In the genomic region with DNA sequence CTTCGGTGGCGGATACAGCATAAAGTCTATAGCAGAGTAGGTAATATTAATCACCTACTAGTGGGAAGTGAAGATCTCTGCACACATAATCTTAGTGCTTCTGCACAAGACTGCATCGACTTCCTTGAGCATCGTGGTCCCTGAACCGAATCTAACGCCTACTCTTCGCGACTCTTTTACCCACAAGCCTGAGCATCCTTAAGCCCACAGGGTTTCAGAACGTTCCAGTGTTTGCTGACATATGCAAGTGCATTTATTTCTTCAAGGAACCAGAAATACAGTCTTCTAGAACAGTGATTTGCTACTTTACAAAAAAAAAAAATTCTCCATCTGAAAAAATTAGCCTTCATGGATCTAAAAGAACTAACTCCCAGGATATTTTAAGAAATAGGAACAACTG, we compare ENCODE assay signal across 12 mouse cellular contexts.
"Had no signal": no experiment of that assay in that cellular context is flagged by ENCODE, and none has a peak within 500 bp of the region (broad histone marks: within the 10 kb centered on the region; RNA-seq: fewer than 3 reads in every experiment).

No protein-coding gene starts in this region.

- DNase-seq: gastrocnemius, postnatal 14 days; gastrocnemius, postnatal 36 days; heart, adult 18-20 months; heart, postnatal 14 days; heart, postnatal 36 days; kidney, adult 11 months; kidney, adult 2 months; kidney, adult 9 months; kidney, postnatal 14 days; kidney, postnatal 4 days; layer of hippocampus, postnatal 36 days; left cerebral cortex, postnatal 4 days had no signal
